Mouse (Mus musculus) liver, postnatal 0 days (tissue): ENCODE measurements around the gene 2010315B03Rik.

ENCODE experiments used
- CTCF ChIP-seq: sonication (generic); IDR thresholded peaks from 2 replicates; pipeline ENCODE4 v1.5.1; 2016; ENCODE audit warnings: antibody characterized with exemption, low read depth
- EP300 ChIP-seq: IDR thresholded peaks from 2 replicates; pipeline ENCODE4 v1.6.1; 2016; ENCODE audit warnings: antibody characterized with exemption, low read depth, mild to moderate bottlenecking

- no peak for TF ChIP-seq CTCF
- no peak for TF ChIP-seq EP300
These were observed 31.7 kb downstream of the 2010315B03Rik start for GRCm38 (mm10) chr9:124280576-124281447.
